In the genomic region with DNA sequence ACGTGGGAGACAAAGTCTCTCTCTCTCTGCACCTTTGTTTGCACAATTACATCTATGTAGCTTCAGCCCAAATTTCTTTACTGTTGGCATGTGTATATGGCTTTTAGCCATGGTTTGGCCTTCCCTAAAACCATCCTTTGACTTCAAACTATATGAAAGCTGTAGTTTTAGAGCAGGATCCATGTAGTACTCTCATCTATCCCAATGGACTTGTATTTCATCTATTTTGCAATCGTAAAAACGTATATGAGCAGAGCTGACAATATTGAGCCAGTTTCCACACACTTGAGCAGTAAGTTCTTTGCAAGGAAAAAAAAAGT, we compare ENCODE assay signal across 9 mouse cellular contexts. TPM values are rescaled to one million over a fixed set of nuclear protein-coding genes. Genes with fewer than 3 reads are reported as not detected.
DNase-seq lines count a peak whose midpoint lies in the region; ATAC-seq and TF ChIP-seq lines count a peak whose summit lies in the region.
"Had no signal": no experiment of that assay in that cellular context is flagged by ENCODE, and none has a peak within 500 bp of the region (broad histone marks: within the 10 kb centered on the region; RNA-seq: fewer than 3 reads in every experiment).

No protein-coding gene starts in this region.

- intact Hi-C loops in left cerebral cortex, adult 2 months (cut with DNase I), result no loop called here
- intact Hi-C loops in left cerebral cortex, postnatal 25 days (cut with DNase I), result no loop called here

- H3K9me3 ChIP-seq in embryonic facial prominence, embryonic 14.5 days (ENCODE audit: control insufficient read depth, low read length), result peaks cover 8% of the 10 kb centered on the region; the same call in 1 of the 2 replicates
- H3K9me3 ChIP-seq in intestine, embryonic 15.5 days, result no peaks in the 10 kb centered on the region
- H3K9me3 ChIP-seq in neural tube, embryonic 12.5 days, result no peaks in the 10 kb centered on the region

- peak overlapping the region; percentile 82 for H3K9ac ChIP-seq in embryonic facial prominence, embryonic 14.5 days (ENCODE audit: low read depth, low read length)
- peak overlapping the region; percentile 66 for H3K9ac ChIP-seq in intestine, embryonic 15.5 days
- peak overlapping the region; percentile 14; the same call in 1 of the 2 replicates for H3K9ac ChIP-seq in neural tube, embryonic 12.5 days

- peaks cover 31% of the 10 kb centered on the region for H3K36me3 ChIP-seq in embryonic facial prominence, embryonic 14.5 days (ENCODE audit: control insufficient read depth, insufficient read depth, low read length)
- H3K36me3 ChIP-seq in intestine, embryonic 15.5 days, result peaks cover 2% of the 10 kb centered on the region
- H3K36me3 ChIP-seq in neural tube, embryonic 12.5 days, result peaks cover 17% of the 10 kb centered on the region

- H3K27me3 ChIP-seq in embryonic facial prominence, embryonic 14.5 days (replicated peaks; ENCODE audit: control insufficient read depth, insufficient read depth, low read length), result no peaks in the 10 kb centered on the region
- H3K27me3 ChIP-seq in intestine, embryonic 15.5 days (replicated peaks), result no peaks in the 10 kb centered on the region
- H3K27me3 ChIP-seq in neural tube, embryonic 12.5 days (replicated peaks), result no peaks in the 10 kb centered on the region

- peak overlapping the region; percentile 72 for H3K4me3 ChIP-seq in left cerebral cortex, adult 2 months
- peak overlapping the region; percentile 67 for H3K4me3 ChIP-seq in embryonic facial prominence, embryonic 14.5 days (ENCODE audit: low read depth, low read length)
- peak overlapping the region; percentile 55 for H3K4me3 ChIP-seq in intestine, embryonic 15.5 days (replicated peaks)
- H3K4me3 ChIP-seq in neural tube, embryonic 12.5 days, result peak overlapping the region; percentile 56

- no peak for TF ChIP-seq CTCF in left cerebral cortex, adult 2 months (IDR thresholded peaks at IDR 0.05)

- ATAC-seq in embryonic facial prominence, embryonic 14.5 days (ENCODE audit: low read depth), result 0 out of 2 replicates have a peak, but pooled peaks have one; percentile 2
- ATAC-seq in intestine, embryonic 15.5 days, result no peak
- ATAC-seq in neural tube, embryonic 12.5 days (ENCODE audit: low FRiP score, low read depth), result no peak

- peak overlapping the region; percentile 65 for H3K4me2 ChIP-seq in embryonic facial prominence, embryonic 14.5 days (ENCODE audit: low read depth, low read length)
- H3K4me2 ChIP-seq in intestine, embryonic 15.5 days (replicated peaks), result peak overlapping the region; percentile 88
- H3K4me2 ChIP-seq in neural tube, embryonic 12.5 days (replicated peaks), result peak overlapping the region; percentile 71

- 57% methylated on average over 3 of the region's 3 CpGs for WGBS in embryonic facial prominence, embryonic 14.5 days
- WGBS in intestine, embryonic 15.5 days, result 58% methylated on average over 3 of the region's 3 CpGs
- WGBS in neural tube, embryonic 12.5 days, result 60% methylated on average over 3 of the region's 3 CpGs

- H3K4me1 ChIP-seq in embryonic facial prominence, embryonic 14.5 days (ENCODE audit: control insufficient read depth, insufficient read depth, low read length), result peaks cover 7% of the 10 kb centered on the region
- 0 out of 2 replicates have a peak, but pooled peaks cover 5% of the 10 kb centered on the region for H3K4me1 ChIP-seq in intestine, embryonic 15.5 days (replicated peaks)
- H3K4me1 ChIP-seq in neural tube, embryonic 12.5 days, result peaks cover 6% of the 10 kb centered on the region; the same call in 1 of the 2 replicates

- peak overlapping the region; percentile 45; the same call in 1 of the 2 replicates for H3K27ac ChIP-seq in left cerebral cortex, adult 2 months
- H3K27ac ChIP-seq in embryonic facial prominence, embryonic 14.5 days (replicated peaks; ENCODE audit: low read depth, low read length), result peak overlapping the region; percentile 16; the same call in 1 of the 2 replicates
- no peak overlapping the region for H3K27ac ChIP-seq in intestine, embryonic 15.5 days
- H3K27ac ChIP-seq in neural tube, embryonic 12.5 days, result no peak overlapping the region

- DNase-seq in left cerebral cortex, adult 2 months (ENCODE audit: extremely low spot score in 1 of 2, low spot score in 2 of 2), result no peak
- no peak for DNase-seq in left cerebral cortex, adult 18-20 months (ENCODE audit: low spot score in 2 of 2)
- no peak for DNase-seq in embryonic facial prominence, embryonic 14.5 days (ENCODE audit: low spot score)
- DNase-seq in adrenal gland, postnatal 10 days, result no peak
- no peak for DNase-seq in left cerebral cortex, postnatal 25 days (ENCODE audit: low spot score in 2 of 2)
- no peak for DNase-seq in gastrocnemius, postnatal 25 days

RNA-seq across cellular contexts. Expression of gene Zfp286, which starts 0.3 kb away (rescaled TPM):
- total RNA-seq in left cerebral cortex, adult 2 months (2021), result 10 to 100 TPM; 26.8 to 29.0 TPM
- total RNA-seq in left cerebral cortex, adult 18-20 months (2021), result 10 to 100 TPM; 17.8 to 19.5 TPM
- polyA plus RNA-seq in embryonic facial prominence, embryonic 14.5 days (2014; fragmentation: Nextera tagmentation; extraction: Ambion mirVana), result 17.8 and 26.7 TPM in 2 replicates
- 13.1 and 13.5 TPM in 2 replicates for polyA plus RNA-seq in intestine, embryonic 15.5 days (2015; fragmentation: Nextera tagmentation; extraction: Ambion mirVana)
- polyA plus RNA-seq in neural tube, embryonic 12.5 days (2016; fragmentation: Nextera tagmentation; extraction: Ambion mirVana), result 27.6 and 30.1 TPM in 2 replicates
- total RNA-seq in adrenal gland, postnatal 10 days (2021), result 1 to 10 TPM; 3.4 to 5.2 TPM
- 10 to 100 TPM; 21.1 to 22.5 TPM for total RNA-seq in left cerebral cortex, postnatal 25 days (2021)
- total RNA-seq in gastrocnemius, postnatal 25 days (2021), result 1 to 10 TPM in 1 of 2 experiments, under 1 TPM in 1; 0.95 to 1.1 TPM

RNA-seq across cellular contexts. Expression of gene Trim16, which starts 30.5 kb away (rescaled TPM):
- 1 to 10 TPM; 2.4 to 4.0 TPM for total RNA-seq in left cerebral cortex, adult 2 months (2021)
- 1 to 10 TPM; 2.4 to 2.6 TPM for total RNA-seq in left cerebral cortex, adult 18-20 months (2021)
- polyA plus RNA-seq in embryonic facial prominence, embryonic 14.5 days (2014; fragmentation: Nextera tagmentation; extraction: Ambion mirVana), result 14.3 and 16.5 TPM in 2 replicates
- 11.1 and 11.3 TPM in 2 replicates for polyA plus RNA-seq in intestine, embryonic 15.5 days (2015; fragmentation: Nextera tagmentation; extraction: Ambion mirVana)
- polyA plus RNA-seq in neural tube, embryonic 12.5 days (2016; fragmentation: Nextera tagmentation; extraction: Ambion mirVana), result 8.2 and 10.3 TPM in 2 replicates
- total RNA-seq in adrenal gland, postnatal 10 days (2021), result 10 to 100 TPM; 14.9 to 19.1 TPM
- 1 to 10 TPM; 2.0 to 3.2 TPM for total RNA-seq in left cerebral cortex, postnatal 25 days (2021)
- 10 to 100 TPM; 31.4 to 37.4 TPM for total RNA-seq in gastrocnemius, postnatal 25 days (2021)

RNA-seq across cellular contexts. Expression of gene Gm10428, which starts 36.7 kb away (rescaled TPM):
- total RNA-seq in left cerebral cortex, adult 2 months (2021), result not detected
- not detected for total RNA-seq in left cerebral cortex, adult 18-20 months (2021)
- polyA plus RNA-seq in embryonic facial prominence, embryonic 14.5 days (2014; fragmentation: Nextera tagmentation; extraction: Ambion mirVana), result not detected in 2 replicates
- not detected in 2 replicates for polyA plus RNA-seq in intestine, embryonic 15.5 days (2015; fragmentation: Nextera tagmentation; extraction: Ambion mirVana)
- polyA plus RNA-seq in neural tube, embryonic 12.5 days (2016; fragmentation: Nextera tagmentation; extraction: Ambion mirVana), result not detected in 2 replicates
- total RNA-seq in adrenal gland, postnatal 10 days (2021), result not detected
- total RNA-seq in left cerebral cortex, postnatal 25 days (2021), result not detected
- total RNA-seq in gastrocnemius, postnatal 25 days (2021), result not detected
- polyA plus RNA-seq: gonadal fat pad, adult 2 months had no signal

RNA-seq across cellular contexts. Expression of gene Fbxw10, which starts 57.3 kb away (rescaled TPM):
- 1 to 10 TPM in 1 of 2 experiments, under 1 TPM in 1; 0.96 to 1.2 TPM for total RNA-seq in left cerebral cortex, adult 2 months (2021)
- under 1 TPM; 0.47 to 0.74 TPM for total RNA-seq in left cerebral cortex, adult 18-20 months (2021)
- 0.60 and 0.62 TPM in 2 replicates for polyA plus RNA-seq in embryonic facial prominence, embryonic 14.5 days (2014; fragmentation: Nextera tagmentation; extraction: Ambion mirVana)
- polyA plus RNA-seq in intestine, embryonic 15.5 days (2015; fragmentation: Nextera tagmentation; extraction: Ambion mirVana), result 0.14 and 0.27 TPM in 2 replicates
- 0.74 and 1.0 TPM in 2 replicates for polyA plus RNA-seq in neural tube, embryonic 12.5 days (2016; fragmentation: Nextera tagmentation; extraction: Ambion mirVana)
- total RNA-seq in adrenal gland, postnatal 10 days (2021), result under 1 TPM; 0.94 to 0.99 TPM
- under 1 TPM; 0.39 to 0.57 TPM for total RNA-seq in left cerebral cortex, postnatal 25 days (2021)
- under 1 TPM; 0.10 to 0.21 TPM for total RNA-seq in gastrocnemius, postnatal 25 days (2021)

RNA-seq across cellular contexts. Expression of gene Zfp287, which starts 57.9 kb away (rescaled TPM):
- total RNA-seq in left cerebral cortex, adult 2 months (2021), result 10 to 100 TPM; 16.2 to 17.3 TPM
- 10 to 100 TPM; 16.8 to 17.2 TPM for total RNA-seq in left cerebral cortex, adult 18-20 months (2021)
- polyA plus RNA-seq in embryonic facial prominence, embryonic 14.5 days (2014; fragmentation: Nextera tagmentation; extraction: Ambion mirVana), result 7.7 and 7.8 TPM in 2 replicates
- polyA plus RNA-seq in intestine, embryonic 15.5 days (2015; fragmentation: Nextera tagmentation; extraction: Ambion mirVana), result 5.4 and 5.6 TPM in 2 replicates
- polyA plus RNA-seq in neural tube, embryonic 12.5 days (2016; fragmentation: Nextera tagmentation; extraction: Ambion mirVana), result 18.4 and 19.5 TPM in 2 replicates
- 1 to 10 TPM; 3.6 to 5.5 TPM for total RNA-seq in adrenal gland, postnatal 10 days (2021)
- total RNA-seq in left cerebral cortex, postnatal 25 days (2021), result 10 to 100 TPM; 16.5 to 16.6 TPM
- total RNA-seq in gastrocnemius, postnatal 25 days (2021), result 1 to 10 TPM; 1.4 to 1.7 TPM

Comparison
In these comparisons a context has a peak if more than half of its experiments do, and no peak if none do; other contexts are left out.
1. H3K27ac ChIP-seq: peak in left cerebral cortex, adult 2 months (single experiment) and embryonic facial prominence, embryonic 14.5 days (single experiment); none in intestine, embryonic 15.5 days (single experiment) and neural tube, embryonic 12.5 days (single experiment).
2. H3K9ac ChIP-seq: peak in every context shown above with its lines; median percentile 82 in embryonic facial prominence, embryonic 14.5 days; 66 in intestine, embryonic 15.5 days; 14 in neural tube, embryonic 12.5 days.
3. Peak in every context shown above with its lines, with median percentiles within 50 percentile points of each other: H3K4me3 ChIP-seq and H3K4me2 ChIP-seq.